Mouse (Mus musculus) intestine, embryonic 14.5 days (tissue): ENCODE results near the gene Svs1. TPM values are rescaled to one million over a fixed set of nuclear protein-coding genes. Genes with fewer than 3 reads are reported as not detected.
"Not testable (repeated sequence)": the region's sequence is repeated elsewhere in the genome, so short reads cannot be mapped to it uniquely, and the experiment has no call there.

Source experiments
- ATAC-seq: fragments of 200-750 bp; cut with Nextera tagmentation; replicated peaks from 2 replicates; pipeline ENCODE4 v1.8.0; 2017; ENCODE audit warnings: low read depth, moderate number of reproducible peaks, moderate TSS enrichment, moderate library complexity; ENCODE audit not compliant: low FRiP score, low TSS enrichment
- DNase-seq: peaks from one replicate; pipeline ENCODE4 v3.0.0-alpha.2; 2018; ENCODE audit warnings: low spot score
- H3K27ac ChIP-seq: fragments of 300-500 bp; sonication (generic); 2 replicates; pipeline ENCODE4 v1.5.1; 2014; ENCODE audit warnings: low read depth, mild to moderate bottlenecking, control low read depth
- H3K27me3 ChIP-seq: fragments of 300-500 bp; sonication (generic); replicated peaks from 2 replicates; pipeline ENCODE4 v1.6.1; 2014; ENCODE audit warnings: low read length, control low read depth; ENCODE audit not compliant: control insufficient read depth, insufficient read depth
- H3K36me3 ChIP-seq: fragments of 300-500 bp; sonication (generic); 2 replicates; pipeline ENCODE4 v1.6.1; 2014; ENCODE audit warnings: low read length, control low read depth; ENCODE audit not compliant: control insufficient read depth, insufficient read depth
- H3K4me1 ChIP-seq: fragments of 300-500 bp; sonication (generic); replicated peaks from 2 replicates; pipeline ENCODE4 v1.6.1; 2014; ENCODE audit warnings: low read length, control low read depth, mixed read lengths; ENCODE audit not compliant: control insufficient read depth, insufficient read depth
- H3K4me2 ChIP-seq: fragments of 300-500 bp; sonication (generic); 2 replicates; pipeline ENCODE4 v1.6.1; 2014; ENCODE audit warnings: low read length
- H3K4me3 ChIP-seq: fragments of 300-500 bp; sonication (generic); 2 replicates; pipeline ENCODE4 v1.5.1; 2014; ENCODE audit warnings: low read depth, low read length, control low read depth, mixed read lengths
- H3K9ac ChIP-seq: fragments of 300-500 bp; sonication (generic); 2 replicates; pipeline ENCODE4 v1.6.1; 2014; ENCODE audit warnings: mild to moderate bottlenecking, low read length
- H3K9me3 ChIP-seq: fragments of 300-500 bp; sonication (generic); 2 replicates; pipeline ENCODE4 v1.6.1; 2016; ENCODE audit warnings: low read length, control low read depth; ENCODE audit not compliant: control insufficient read depth
- WGBS: fragments of 180-500 bp; shearing (Covaris S2); extraction: QIAGEN DNeasy Blood & Tissue Kit; methylation state at CpG from one replicate; pipeline ENCODE4 v1.1.7; 2014; 5-methylcytosine and 5-hydroxymethylcytosine counted together
- polyA plus RNA-seq: library from polyadenylated mRNA; unstranded; fragments of >200 nt; fragmentation: Nextera tagmentation; extraction: Ambion mirVana; gene quantifications from 2 replicates; pipeline ENCODE4 v1.2.1, GENCODE M21; 2014

The Svs1 gene
- polyA plus RNA-seq, 1 experiment from 2014 or later: not detected

- not testable (repeated sequence) for H3K36me3 ChIP-seq, ATAC-seq, H3K4me2 ChIP-seq, H3K9ac ChIP-seq, DNase-seq, H3K27ac ChIP-seq, H3K27me3 ChIP-seq, H3K9me3 ChIP-seq, H3K4me1 ChIP-seq, H3K4me3 ChIP-seq
- WGBS: 25% methylated on average over 7 of the region's 7 CpGs
Measured at GRCm38 (mm10) chr6:48959151-48959550, 27.5 kb upstream of the Svs1 start.

GRCm38 (mm10) chr6:48966696-48967095 lies 20.0 kb upstream of the Svs1 start:
- not testable (repeated sequence) for ATAC-seq, H3K4me3 ChIP-seq, H3K4me2 ChIP-seq, H3K36me3 ChIP-seq, DNase-seq, H3K9me3 ChIP-seq, H3K27ac ChIP-seq, H3K9ac ChIP-seq, H3K27me3 ChIP-seq, H3K4me1 ChIP-seq
- 90% methylated on average over 5 of the region's 5 CpGs for WGBS

DNA sequence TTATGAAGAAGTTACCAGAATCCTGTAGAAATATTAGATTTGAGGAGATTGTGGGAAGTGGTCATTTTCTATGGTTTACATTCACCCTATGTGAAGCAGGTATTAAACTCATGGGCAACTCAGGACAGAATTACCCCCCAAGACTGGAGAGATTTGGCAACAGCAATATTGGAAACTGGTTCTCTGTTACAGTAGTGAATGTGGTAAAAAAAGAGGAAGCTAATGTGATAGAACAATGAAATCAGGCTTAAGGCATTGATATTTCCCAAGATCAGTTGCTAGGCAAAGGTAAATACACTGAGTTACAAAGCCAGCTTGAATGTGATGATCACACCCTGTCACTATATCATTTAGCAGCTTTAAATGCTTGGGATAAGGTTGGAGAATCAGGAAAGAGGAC lies 18.8 kb upstream of the Svs1 start:
- ATAC-seq (no peak), DNase-seq (no peak)
- Histone ChIP-seq H3K36me3 (no peaks in the 10 kb centered on the region), H3K27me3 (no peaks in the 10 kb centered on the region), H3K27ac (no peak overlapping the region), H3K9ac (no peak overlapping the region), H3K4me3 (no peak overlapping the region), H3K4me1 (no peaks in the 10 kb centered on the region), H3K9me3 (no peaks in the 10 kb centered on the region), H3K4me2 (no peak overlapping the region)

GRCm38 (mm10) chr6:48974663-48975062 lies 12.0 kb upstream of the Svs1 start, which contains the start of gene Doxl2:
Doxl2 (plus strand) TSS chr6:48974963.
- no peaks in the 10 kb centered on the region for H3K36me3 ChIP-seq
- no peaks in the 10 kb centered on the region for H3K27me3 ChIP-seq
- H3K27ac ChIP-seq: no peak within 1 kb of the TSS
- no peak within 1 kb of the TSS for H3K4me2 ChIP-seq
- no peak within 1 kb of the TSS for H3K4me3 ChIP-seq
- no peak for ATAC-seq
- 79% methylated on average over 2 of the region's 2 CpGs for WGBS
- H3K4me1 ChIP-seq: no peaks in the 10 kb centered on the region
- H3K9me3 ChIP-seq: no peaks in the 10 kb centered on the region
- no peak within 1 kb of the TSS for H3K9ac ChIP-seq
- DNase-seq: no peak

GRCm38 (mm10) chr6:48979616-48980015 lies 7.0 kb upstream of the Svs1 start:
- Histone ChIP-seq H3K36me3 (no peaks in the 10 kb centered on the region), H3K9ac (no peak overlapping the region), H3K27me3 (no peaks in the 10 kb centered on the region), H3K4me2 (no peak overlapping the region), H3K9me3 (no peaks in the 10 kb centered on the region), H3K4me1 (no peaks in the 10 kb centered on the region), H3K27ac (no peak overlapping the region), H3K4me3 (no peak overlapping the region)
- 68% methylated on average over 1 of the region's 1 CpGs for WGBS
- ATAC-seq: no peak
- no peak for DNase-seq

DNA sequence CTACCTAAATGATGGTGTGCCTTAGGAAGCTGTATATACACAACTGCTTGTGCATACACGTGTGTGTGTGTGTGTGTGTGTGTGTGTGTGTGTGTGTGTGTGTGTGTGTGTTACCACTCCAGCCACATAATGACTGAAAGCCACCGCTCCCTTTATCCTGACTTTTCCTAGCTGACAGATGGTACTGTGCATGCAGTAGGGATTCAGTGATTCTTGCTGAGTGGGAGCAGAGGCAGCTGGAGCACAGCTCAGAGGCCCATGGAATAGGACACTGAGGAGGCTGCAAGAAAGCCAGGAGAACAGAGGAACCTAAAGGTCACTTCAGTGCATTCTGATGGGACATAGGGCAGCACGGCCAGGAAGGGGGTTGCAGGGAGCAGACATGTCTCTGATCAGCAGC lies 4.4 kb upstream of the Svs1 start:
- Histone ChIP-seq H3K9me3 (no peaks in the 10 kb centered on the region), H3K4me2 (no peak overlapping the region)
- 79% methylated on average over 3 of the region's 3 CpGs for WGBS

GRCm38 (mm10) chr6:48989971-48990370 lies 3.3 kb downstream of the Svs1 start:
- 87% methylated on average over 5 of the region's 5 CpGs for WGBS
- ATAC-seq: no peak
- H3K9me3 ChIP-seq: no peaks in the 10 kb centered on the region
- H3K36me3 ChIP-seq: no peaks in the 10 kb centered on the region
- H3K4me1 ChIP-seq: no peaks in the 10 kb centered on the region
- no peaks in the 10 kb centered on the region for H3K27me3 ChIP-seq
- H3K4me3 ChIP-seq: no peak overlapping the region
- no peak overlapping the region for H3K4me2 ChIP-seq
- H3K27ac ChIP-seq: no peak overlapping the region
- no peak for DNase-seq
- no peak overlapping the region for H3K9ac ChIP-seq

More for the DNA sequence above, 4.4 kb upstream of the Svs1 start:
- Histone ChIP-seq H3K36me3 (no peaks in the 10 kb centered on the region), H3K4me3 (no peak overlapping the region), H3K4me1 (no peaks in the 10 kb centered on the region), H3K9ac (no peak overlapping the region), H3K27me3 (no peaks in the 10 kb centered on the region), H3K27ac (no peak overlapping the region)
- ATAC-seq (no peak), DNase-seq (no peak)

GRCm38 (mm10) chr6:48991991-48992390 lies 5.3 kb downstream of the Svs1 start:
- Histone ChIP-seq H3K27ac (no peak overlapping the region), H3K4me3 (no peak overlapping the region), H3K27me3 (no peaks in the 10 kb centered on the region), H3K36me3 (no peaks in the 10 kb centered on the region), H3K4me2 (no peak overlapping the region), H3K9ac (no peak overlapping the region), H3K9me3 (no peaks in the 10 kb centered on the region), H3K4me1 (no peaks in the 10 kb centered on the region)
- ATAC-seq (no peak), DNase-seq (no peak)
- WGBS: 84% methylated on average over 4 of the region's 4 CpGs

DNA sequence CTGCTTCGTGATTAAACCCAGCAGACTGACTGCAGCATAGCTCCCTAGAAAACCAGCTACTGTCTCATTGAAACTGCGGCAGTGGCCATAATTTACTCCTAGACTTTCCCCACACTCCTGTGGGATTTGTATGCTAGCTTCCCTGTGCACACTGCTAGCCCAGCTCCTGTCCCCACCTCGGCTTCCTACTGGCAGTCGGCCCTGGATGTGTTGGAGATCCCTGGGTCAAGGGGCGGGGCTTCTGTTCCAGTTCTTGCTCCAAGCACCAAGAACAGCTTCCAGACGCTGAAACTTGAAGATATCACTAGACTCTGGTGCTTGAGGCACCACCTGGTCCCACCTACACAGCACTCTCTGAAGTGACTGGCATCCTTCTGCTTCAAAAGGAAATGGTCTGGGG lies 11.5 kb downstream of the Svs1 start:
- Histone ChIP-seq H3K27me3 (no peaks in the 10 kb centered on the region), H3K9me3 (no peaks in the 10 kb centered on the region), H3K4me3 (no peak overlapping the region), H3K4me1 (no peaks in the 10 kb centered on the region), H3K4me2 (no peak overlapping the region), H3K9ac (no peak overlapping the region), H3K36me3 (no peaks in the 10 kb centered on the region), H3K27ac (no peak overlapping the region)
- no peak for DNase-seq
- no peak for ATAC-seq
- 48% methylated on average over 6 of the region's 6 CpGs for WGBS
